8 mouse cellular contexts compared by ENCODE assay signal in genomic region chr14:99045378-99046030, GRCm38 (mm10). TPM values are rescaled to one million over a fixed set of nuclear protein-coding genes. Genes with fewer than 3 reads are reported as not detected.
DNase-seq lines count a peak whose midpoint lies in the region; ATAC-seq and TF ChIP-seq lines count a peak whose summit lies in the region.

No protein-coding gene starts in this region.

- peak; percentile 23 for ATAC-seq in Patski
- ATAC-seq in forebrain, embryonic 15.5 days (replicated peaks) = peak; percentile 38
- peak; percentile 1; the same call in 1 of the 2 replicates for ATAC-seq in limb, embryonic 13.5 days (ENCODE audit: low FRiP score, low read depth)
- peak; percentile 42; the same call in 1 of the 2 replicates for ATAC-seq in monocyte, adult 5-6 weeks (replicated peaks; ENCODE audit: insufficient number of reproducible peaks, low FRiP score, low TSS enrichment, poor library complexity, severe bottlenecking)

- POLR2A ChIA-PET in Patski (lab: Charles Lee) = no interaction called here

- DNase-seq in layer of hippocampus, adult 9-11 months = peak; percentile 17
- no peak for DNase-seq in layer of hippocampus, adult 11-12 months (ENCODE audit: low spot score)
- DNase-seq in Patski (ENCODE audit: low read depth, low spot score) = no peak
- no peak for DNase-seq in gastrocnemius, postnatal 10 days
- no peak for DNase-seq in cerebellum, adult 11-12 months

- H3K27me3 ChIP-seq in Patski = no peaks in the 10 kb centered on the region
- H3K27me3 ChIP-seq in forebrain, embryonic 15.5 days = no peaks in the 10 kb centered on the region
- H3K27me3 ChIP-seq in limb, embryonic 13.5 days = no peaks in the 10 kb centered on the region

- H3K9ac ChIP-seq in forebrain, embryonic 15.5 days (replicated peaks) = peak overlapping the region; percentile 94
- peak overlapping the region; percentile 98 for H3K9ac ChIP-seq in limb, embryonic 13.5 days

- H3K27ac ChIP-seq in forebrain, embryonic 15.5 days (replicated peaks) = peak overlapping the region; percentile 87
- H3K27ac ChIP-seq in limb, embryonic 13.5 days = peak overlapping the region; percentile 88

- peak overlapping the region; percentile 98 for H3K4me3 ChIP-seq in forebrain, embryonic 15.5 days
- peak overlapping the region; percentile 97 for H3K4me3 ChIP-seq in limb, embryonic 13.5 days

- peaks cover 35% of the 10 kb centered on the region for H3K4me1 ChIP-seq in forebrain, embryonic 15.5 days
- peaks cover 41% of the 10 kb centered on the region for H3K4me1 ChIP-seq in limb, embryonic 13.5 days

- H3K36me3 ChIP-seq in forebrain, embryonic 15.5 days = no peaks in the 10 kb centered on the region
- peaks cover 4% of the 10 kb centered on the region for H3K36me3 ChIP-seq in limb, embryonic 13.5 days

- no peak for TF ChIP-seq CTCF in Patski (IDR thresholded peaks at IDR 0.05)

- CTCF ChIA-PET in Patski (lab: Charles Lee) = no interaction called here

- WGBS in forebrain, embryonic 15.5 days = under 1% methylated on average over 70 of the region's 70 CpGs
- WGBS in limb, embryonic 13.5 days = under 1% methylated on average over 70 of the region's 70 CpGs

- peak overlapping the region; percentile 82 for H3K4me2 ChIP-seq in forebrain, embryonic 15.5 days (replicated peaks)
- peak overlapping the region; percentile 76 for H3K4me2 ChIP-seq in limb, embryonic 13.5 days (replicated peaks)

- in situ Hi-C loops in Patski (cut with MboI; ENCODE audit: low pct_unique_long_range_greater_than_20kb) = no loop called here

- H3K9me3 ChIP-seq in forebrain, embryonic 15.5 days = no peaks in the 10 kb centered on the region
- H3K9me3 ChIP-seq in limb, embryonic 13.5 days = no peaks in the 10 kb centered on the region

RNA-seq across cellular contexts. Expression of gene Mzt1, which starts 0.4 kb away (rescaled TPM):
- 40.5 TPM for polyA plus RNA-seq in Patski (2021)
- 125 and 128 TPM in 2 replicates for polyA plus RNA-seq in forebrain, embryonic 15.5 days (2015; fragmentation: Nextera tagmentation; extraction: Ambion mirVana)
- polyA plus RNA-seq in limb, embryonic 13.5 days (2015; fragmentation: Nextera tagmentation; extraction: Ambion mirVana) = 91.1 and 92.7 TPM in 2 replicates
- 30.9 to 34.5 TPM (median 34.0 TPM) in 3 replicates for total RNA-seq in monocyte, adult 5-6 weeks (2017)
- 10 to 100 TPM; 22.5 to 26.6 TPM for total RNA-seq in gastrocnemius, postnatal 10 days (2021)

RNA-seq across cellular contexts. Expression of gene Bora, which starts 0.5 kb away (rescaled TPM):
- polyA plus RNA-seq in Patski (2021) = 8.5 TPM
- 26.1 and 27.9 TPM in 2 replicates for polyA plus RNA-seq in forebrain, embryonic 15.5 days (2015; fragmentation: Nextera tagmentation; extraction: Ambion mirVana)
- polyA plus RNA-seq in limb, embryonic 13.5 days (2015; fragmentation: Nextera tagmentation; extraction: Ambion mirVana) = 76.7 and 79.3 TPM in 2 replicates
- total RNA-seq in monocyte, adult 5-6 weeks (2017) = 5.0 to 10.6 TPM (median 7.3 TPM) in 3 replicates
- total RNA-seq in gastrocnemius, postnatal 10 days (2021) = 1 to 10 TPM; 3.6 to 4.4 TPM

RNA-seq across cellular contexts. Expression of gene Rpl36a-ps1, which starts 51.4 kb away (rescaled TPM):
- 0.30 TPM for polyA plus RNA-seq in Patski (2021)
- polyA plus RNA-seq in forebrain, embryonic 15.5 days (2015; fragmentation: Nextera tagmentation; extraction: Ambion mirVana) = 1.1 TPM in 1 of 2 replicates, not detected in the other
- polyA plus RNA-seq in limb, embryonic 13.5 days (2015; fragmentation: Nextera tagmentation; extraction: Ambion mirVana) = 0.77 and 1.6 TPM in 2 replicates
- total RNA-seq in monocyte, adult 5-6 weeks (2017) = 1.9 to 4.4 TPM (median 4.0 TPM) in 3 replicates
- 1 to 10 TPM; 1.2 to 6.3 TPM for total RNA-seq in gastrocnemius, postnatal 10 days (2021)

RNA-seq across cellular contexts. Expression of gene Pibf1, which starts 53.7 kb away (rescaled TPM):
- 12.2 TPM for polyA plus RNA-seq in Patski (2021)
- 19.6 and 22.2 TPM in 2 replicates for polyA plus RNA-seq in forebrain, embryonic 15.5 days (2015; fragmentation: Nextera tagmentation; extraction: Ambion mirVana)
- polyA plus RNA-seq in limb, embryonic 13.5 days (2015; fragmentation: Nextera tagmentation; extraction: Ambion mirVana) = 21.8 and 22.6 TPM in 2 replicates
- total RNA-seq in monocyte, adult 5-6 weeks (2017) = 30.0 to 60.2 TPM (median 31.0 TPM) in 3 replicates
- 10 to 100 TPM; 10.0 to 13.1 TPM for total RNA-seq in gastrocnemius, postnatal 10 days (2021)

RNA-seq across cellular contexts. Expression of gene Dis3, which starts 54.1 kb away (rescaled TPM):
- polyA plus RNA-seq in Patski (2021) = 31.8 TPM
- polyA plus RNA-seq in forebrain, embryonic 15.5 days (2015; fragmentation: Nextera tagmentation; extraction: Ambion mirVana) = 24.7 and 28.5 TPM in 2 replicates
- polyA plus RNA-seq in limb, embryonic 13.5 days (2015; fragmentation: Nextera tagmentation; extraction: Ambion mirVana) = 35.0 and 36.4 TPM in 2 replicates
- total RNA-seq in monocyte, adult 5-6 weeks (2017) = 6.2 to 19.3 TPM (median 18.0 TPM) in 3 replicates
- total RNA-seq in gastrocnemius, postnatal 10 days (2021) = 10 to 100 TPM; 17.7 to 20.0 TPM
